Mouse (Mus musculus): ENCODE data around the gene Fras1.

- TF ChIP-seq POLR2A (IDR thresholded peaks at IDR 0.05; ENCODE audit: extremely low read depth, insufficient read depth, low read length), result no peak
- no peak for TF ChIP-seq CTCF (IDR thresholded peaks at IDR 0.05; ENCODE audit: low read depth, low read length)
Measured at GRCm38 (mm10) chr5:96698972-96699371, 325.2 kb downstream of the Fras1 start.
